Mouse (Mus musculus): ENCODE results near the gene Dffa.

GRCm38 (mm10) chr4:149155711-149156110 is 51.8 kb downstream of the Dffa start:
- TF ChIP-seq HCFC1 (IDR thresholded peaks at IDR 0.05; ENCODE audit: low read depth, low read length) (no peak), USF2 (conservative IDR thresholded peaks at IDR 0.05; ENCODE audit: low read depth, low read length) (no peak), CTCF (conservative IDR thresholded peaks at IDR 0.05 in 1 of 2, IDR thresholded peaks at IDR 0.05 in 1 of 2; ENCODE audit: low read depth in 2 of 2, low read length in 2 of 2) (no peak), ZMIZ1 (IDR thresholded peaks at IDR 0.05; ENCODE audit: low read depth, low read length) (no peak), TCF12 (IDR thresholded peaks at IDR 0.05; ENCODE audit: low read depth, low read length) (no peak), ZNF384 (IDR thresholded peaks at IDR 0.05; ENCODE audit: low read depth, low read length) (no peak)

Measured in CH12.LX (cell line).